Mouse (Mus musculus) kidney, postnatal 36 days (tissue): Measurements from ENCODE around the gene Gls.

Source experiments
- DNase-seq, 2 experiments: peaks; one replicate each; pipeline ENCODE4 v3.0.0; 2021 to 2022; ENCODE audit warnings: mixed read lengths in 2 of 2

The Gls gene

GRCm38 (mm10) chr1:52154890-52155289 lies 78.1 kb downstream of the Gls start:
- peak; percentile 78 to 82 for DNase-seq

- DNase-seq, result no peak
Measured at GRCm38 (mm10) chr1:52152936-52153335, 80.1 kb downstream of the Gls start.

DNA sequence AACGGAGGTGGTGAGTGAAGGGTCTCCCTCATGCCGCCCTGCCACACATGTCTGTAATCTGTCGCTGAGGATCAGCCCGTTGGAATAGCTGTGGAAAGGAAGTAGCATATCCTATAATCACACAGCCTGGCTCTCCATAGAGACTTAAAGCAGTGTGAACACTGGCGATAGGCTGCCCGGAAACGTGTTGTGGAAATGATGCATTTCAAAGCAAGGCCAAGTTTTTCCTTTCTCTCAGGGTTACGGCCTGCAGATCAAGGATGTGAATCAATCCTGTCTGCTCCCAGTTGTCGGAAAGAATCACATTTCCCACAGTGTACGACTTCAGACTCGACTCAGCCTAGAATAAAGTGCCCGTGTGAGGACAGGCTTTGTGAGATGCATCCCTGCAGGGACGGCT lies 80.7 kb downstream of the Gls start:
- DNase-seq, result no peak

DNA sequence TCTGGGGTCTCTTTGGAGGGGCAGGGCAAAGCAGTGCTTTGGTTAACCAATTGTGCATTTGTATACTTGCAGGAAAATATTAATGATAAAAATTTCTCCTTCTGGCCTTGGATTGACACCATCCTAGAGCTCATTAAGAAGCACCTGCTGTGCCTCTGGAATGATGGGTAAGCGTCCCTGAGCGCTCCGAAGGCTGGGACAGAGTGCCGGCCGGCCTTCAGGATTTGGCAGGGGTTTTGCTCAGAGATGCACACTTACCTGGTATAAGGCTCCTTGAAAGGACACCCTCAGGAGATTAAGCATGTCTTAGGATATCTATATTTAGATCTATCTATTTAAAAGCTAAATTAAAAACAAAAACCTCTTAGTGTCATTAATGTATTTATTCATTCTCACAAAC lies 81.9 kb downstream of the Gls start:
- no peak for DNase-seq

DNA sequence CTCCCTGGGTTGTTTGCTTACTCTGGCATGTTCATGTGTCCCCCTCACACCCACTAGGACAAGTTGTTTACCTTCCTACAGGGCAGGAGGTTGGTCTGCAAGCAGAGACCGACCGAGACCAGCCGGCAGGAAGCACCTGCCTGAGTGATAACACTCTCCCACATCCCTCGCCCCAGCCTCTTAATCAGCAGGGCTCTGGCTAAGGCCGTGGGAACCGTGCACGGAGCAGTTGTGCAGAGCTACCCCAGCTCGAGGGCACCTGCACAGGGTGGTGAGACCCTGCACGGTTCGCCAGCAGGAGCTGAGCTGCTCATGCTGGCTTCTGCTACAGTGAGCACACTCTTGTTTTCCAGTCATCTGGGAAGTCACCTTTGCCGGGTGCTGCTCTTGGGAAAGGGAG lies 82.4 kb downstream of the Gls start:
- no peak for DNase-seq

- peak in 1 of 2 experiments; percentile 16 for DNase-seq
Measured at GRCm38 (mm10) chr1:52149934-52150346, 83.1 kb downstream of the Gls start.

GRCm38 (mm10) chr1:52148696-52149095 lies 84.3 kb downstream of the Gls start:
- DNase-seq, result no peak

DNA sequence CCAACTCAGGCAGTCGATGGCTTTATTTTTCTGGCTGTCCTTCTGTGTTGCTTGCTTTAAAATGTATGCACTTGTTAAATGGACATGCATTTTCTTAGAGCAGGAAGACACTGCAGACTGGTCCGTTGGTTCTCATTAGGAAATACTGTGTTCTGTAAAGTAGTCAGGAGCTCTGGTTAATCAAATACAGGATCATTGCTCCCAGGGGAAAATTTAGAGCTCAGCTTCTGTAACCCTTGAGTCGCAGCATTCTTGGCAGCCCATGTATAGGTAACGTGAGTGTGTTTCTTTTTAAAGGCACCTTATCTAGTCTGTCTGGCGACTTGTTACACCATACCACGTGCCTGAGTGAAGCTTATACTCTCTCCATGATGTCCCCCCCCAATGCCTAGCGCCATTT lies 84.9 kb downstream of the Gls start:
- DNase-seq, result peak; percentile 32 to 65

DNA sequence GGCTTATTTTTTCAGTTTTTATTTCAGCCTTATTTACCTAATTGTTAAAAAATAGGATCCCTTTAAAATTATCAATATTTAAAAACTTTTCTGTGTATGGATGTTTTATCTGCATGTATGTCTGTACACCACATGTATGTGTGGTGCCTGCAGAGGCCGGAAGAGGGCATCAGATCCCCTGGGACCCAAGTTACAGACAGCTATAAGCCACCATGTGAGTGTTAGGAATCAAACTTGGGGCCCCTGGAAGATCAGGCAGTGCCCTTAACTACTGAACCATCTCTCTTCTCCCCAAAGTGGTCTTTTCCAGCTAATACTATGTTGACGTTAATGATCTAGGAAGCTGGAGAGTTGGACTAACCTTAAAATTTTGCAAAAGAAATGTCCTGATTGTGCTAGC lies 85.6 kb downstream of the Gls start:
- DNase-seq, result no peak

DNA sequence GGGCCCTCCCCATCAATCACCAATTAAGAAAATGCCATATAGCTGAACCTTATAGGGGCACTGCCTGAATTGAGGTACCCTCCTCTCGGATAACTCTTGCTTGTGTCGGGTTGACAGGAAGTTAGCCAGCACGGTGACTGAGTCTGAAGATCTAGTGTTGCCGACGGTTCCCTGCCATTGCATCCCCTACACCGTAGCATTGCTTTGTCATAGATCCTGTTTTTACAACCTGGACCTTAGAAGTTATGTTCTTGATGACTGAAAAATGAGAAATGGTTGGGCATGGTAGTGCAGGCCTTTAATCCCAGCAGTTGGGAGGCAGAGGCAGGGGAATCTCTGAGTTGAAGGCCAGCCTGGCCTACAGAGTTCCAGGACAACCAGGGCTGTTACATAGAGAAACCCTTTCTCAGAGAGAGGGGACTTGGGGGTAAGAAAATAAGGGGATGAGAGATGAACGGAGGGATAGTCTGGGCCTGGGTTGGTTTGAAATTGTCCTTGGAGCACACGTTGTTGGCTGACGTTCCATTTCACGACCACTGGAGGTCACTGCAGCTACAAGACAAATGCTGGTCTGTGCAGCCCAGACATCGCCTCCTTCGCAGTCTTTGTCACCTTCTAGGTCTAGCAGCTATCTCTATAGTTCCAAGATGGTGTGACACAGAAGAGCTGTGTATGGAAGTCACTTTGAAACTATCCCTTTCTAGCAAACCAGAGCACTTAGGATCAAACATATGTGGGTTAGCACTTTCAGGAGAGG lies 86.6 kb downstream of the Gls start:
- DNase-seq, result peak; percentile 73 to 80

DNA sequence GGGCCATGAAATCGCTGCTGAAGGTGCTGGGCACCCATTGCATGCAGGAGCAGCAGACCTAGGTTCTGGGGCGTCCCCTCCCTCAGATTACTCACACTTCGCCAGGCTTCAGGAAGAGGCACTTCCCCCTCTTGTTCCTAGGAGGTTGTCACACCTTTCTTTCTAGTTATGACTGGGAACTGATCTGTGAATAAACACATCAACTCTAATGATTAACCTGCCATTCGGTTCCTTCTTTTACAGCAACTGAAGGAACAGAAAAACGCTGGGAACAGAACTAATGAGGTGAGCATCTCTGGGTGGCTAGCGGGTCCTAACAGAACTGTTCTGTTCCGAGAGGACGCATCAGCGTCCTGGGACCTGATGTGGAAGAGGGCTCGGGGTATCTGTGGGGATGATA lies 88.1 kb downstream of the Gls start:
- no peak for DNase-seq

DNA sequence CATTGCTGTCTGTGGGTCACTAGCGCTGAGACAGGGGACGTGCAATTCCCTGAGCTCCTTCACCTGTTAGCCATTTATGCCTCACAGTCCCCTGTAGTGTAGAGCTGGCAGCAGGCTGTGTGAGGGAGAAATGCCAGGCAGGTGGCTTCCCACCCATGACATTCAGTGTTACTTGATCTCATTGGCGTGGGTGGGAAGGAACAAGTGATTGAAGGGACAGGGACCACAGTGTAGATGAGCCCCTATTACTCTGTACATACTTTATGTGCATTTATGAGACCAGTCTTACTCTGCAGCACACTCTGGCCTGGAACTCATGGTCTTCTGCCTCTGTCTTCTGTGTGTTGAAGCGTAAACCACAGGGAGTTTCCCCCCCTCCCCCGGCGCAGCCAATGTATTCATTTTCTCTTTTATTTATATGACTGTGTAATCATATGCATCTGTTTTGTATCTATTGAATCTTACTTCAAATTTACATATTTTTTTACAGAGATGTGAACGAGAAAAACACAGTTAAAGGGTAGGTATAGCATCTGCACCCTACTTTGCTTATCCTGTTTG lies 89.4 kb downstream of the Gls start:
- no peak for DNase-seq

DNA sequence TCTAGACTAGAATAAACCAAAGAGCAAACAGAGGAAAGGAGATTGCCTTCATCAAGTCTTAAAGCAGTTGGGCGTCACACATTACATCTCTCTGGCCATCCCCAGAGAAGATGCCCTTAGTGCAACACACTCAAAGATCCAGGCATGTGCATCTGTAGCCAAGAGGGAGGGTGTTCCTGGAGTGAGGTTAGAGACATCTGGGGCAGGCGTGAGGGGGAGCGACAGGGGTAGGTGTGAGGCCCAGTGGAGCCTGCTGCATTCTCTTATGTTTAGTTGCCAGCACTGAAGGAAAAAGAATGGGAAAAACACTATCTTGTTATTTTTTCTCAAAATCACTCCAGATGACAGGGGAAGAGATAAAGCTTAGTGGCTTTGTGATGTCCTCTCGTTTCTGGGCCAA lies 89.8 kb downstream of the Gls start:
- no peak for DNase-seq

GRCm38 (mm10) chr1:52142117-52142516 lies 90.9 kb downstream of the Gls start:
- no peak for DNase-seq

DNA sequence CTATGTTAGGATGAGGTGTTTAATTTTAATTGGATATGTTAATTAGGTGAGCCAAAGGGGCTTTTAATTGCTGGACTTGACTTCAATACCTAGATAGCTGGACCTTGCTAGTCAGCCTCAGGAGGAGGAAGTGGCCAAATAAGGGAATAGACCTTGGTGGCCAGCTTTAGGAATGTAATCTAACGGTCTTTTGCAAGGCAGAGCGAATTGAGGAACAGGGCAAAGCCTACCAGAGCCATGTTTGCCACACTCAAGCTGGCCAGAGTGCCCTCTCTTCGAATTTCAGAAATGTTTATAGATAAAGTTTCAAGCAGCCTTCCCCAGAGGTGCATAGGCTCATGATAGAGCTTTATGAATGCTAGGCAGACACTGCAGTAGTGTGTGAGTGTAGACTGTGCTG lies 91.5 kb downstream of the Gls start:
- DNase-seq, result no peak

DNA sequence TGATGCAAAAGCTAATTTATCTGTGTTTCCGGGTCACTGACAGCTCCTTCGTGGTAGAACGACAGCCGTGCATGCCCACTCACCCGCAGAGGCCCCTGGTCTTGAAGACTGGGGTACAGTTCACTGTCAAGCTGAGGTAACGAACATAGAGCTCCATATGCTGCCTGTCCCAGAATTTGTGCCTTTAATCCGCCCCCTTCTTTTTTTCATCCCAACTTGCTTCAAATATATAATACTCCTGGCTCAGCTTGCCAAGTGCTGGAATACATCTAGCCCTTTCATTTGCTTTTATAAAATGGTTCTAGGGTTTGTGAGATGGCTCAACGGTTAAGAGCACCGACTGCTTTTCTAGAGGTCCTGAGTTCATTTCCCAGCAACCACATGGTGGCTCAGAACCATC lies 92.5 kb downstream of the Gls start:
- no peak for DNase-seq

DNA sequence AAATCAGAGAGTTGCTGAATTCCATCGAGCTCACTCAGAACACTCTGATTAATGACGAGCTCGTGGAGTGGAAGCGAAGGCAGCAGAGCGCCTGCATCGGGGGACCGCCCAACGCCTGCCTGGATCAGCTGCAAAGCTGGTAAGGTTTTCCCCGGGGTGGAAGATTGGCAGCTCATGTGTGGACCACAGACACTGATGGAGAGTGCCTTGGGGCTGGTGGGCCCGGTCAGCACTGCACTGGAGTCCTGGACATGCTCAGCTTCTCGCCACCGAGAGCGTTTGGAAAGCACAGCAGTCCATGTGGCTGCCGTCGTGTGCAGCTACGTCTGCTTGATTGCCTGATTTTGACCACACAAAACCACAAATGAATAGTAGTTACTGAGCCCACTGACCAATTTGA lies 95.7 kb downstream of the Gls start:
- no peak for DNase-seq

DNA sequence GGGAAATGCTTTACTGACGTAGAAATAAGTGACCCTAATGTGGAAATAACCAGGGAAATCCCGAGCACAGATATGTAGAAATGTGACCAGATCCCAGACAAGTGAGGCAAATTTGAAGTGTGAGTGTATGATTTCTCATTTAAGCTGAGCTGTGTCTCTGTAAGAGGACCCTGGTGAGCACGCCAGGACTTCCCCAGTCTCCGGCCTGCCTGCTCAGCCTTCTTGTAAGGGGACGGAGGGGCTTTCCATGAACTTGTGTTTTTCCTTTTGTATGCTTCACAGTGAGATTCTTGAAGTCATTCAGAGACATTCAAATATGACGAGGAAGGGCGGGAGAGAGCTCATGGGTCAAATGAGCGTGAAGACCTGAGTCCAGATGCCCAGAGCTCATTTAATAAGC lies 99.8 kb downstream of the Gls start:
- no peak for DNase-seq

GRCm38 (mm10) chr1:52131787-52132377 lies 101.2 kb downstream of the Gls start:
- no peak for DNase-seq

GRCm38 (mm10) chr1:52129794-52130193 lies 103.2 kb downstream of the Gls start:
- no peak for DNase-seq

GRCm38 (mm10) chr1:52127350-52127749 lies 105.7 kb downstream of the Gls start:
- DNase-seq, result no peak

- DNase-seq, result no peak
Measured at GRCm38 (mm10) chr1:52124818-52125217, 108.2 kb downstream of the Gls start.

- DNase-seq, result no peak
Measured at GRCm38 (mm10) chr1:52121052-52121451, 112.0 kb downstream of the Gls start.

DNA sequence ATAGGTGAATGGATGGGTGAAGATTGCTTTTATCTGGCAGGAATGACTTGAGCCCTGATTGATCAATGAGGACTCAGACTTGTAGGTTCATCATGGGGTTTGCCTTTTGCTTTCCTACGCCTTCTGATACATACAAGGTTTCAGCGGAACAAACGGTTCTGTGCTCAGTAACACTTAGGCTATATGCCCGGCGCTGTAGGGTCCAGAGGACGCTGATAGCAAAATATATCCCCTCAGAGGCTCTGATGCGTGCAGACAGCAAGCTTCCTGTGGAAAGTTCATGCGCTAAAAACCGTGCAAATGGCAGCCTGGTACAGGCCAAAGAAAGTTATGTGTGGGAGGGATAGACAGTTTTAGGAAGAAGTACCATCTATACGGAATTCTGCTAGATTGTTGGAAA lies 112.8 kb downstream of the Gls start:
- DNase-seq, result no peak

- DNase-seq, result peak in 1 of 2 experiments; percentile 42
Measured at GRCm38 (mm10) chr1:52119691-52120090, 113.3 kb downstream of the Gls start.
